Mouse (Mus musculus): ENCODE data around the gene Ear2.
"Not testable (repeated sequence)": the region's sequence is repeated elsewhere in the genome, so short reads cannot be mapped to it uniquely, and the experiment has no call there.

Ear2 gene

GRCm38 (mm10) chr14:44102354-44102753 lies at the start of gene Ear2:
TSS of gene Ear2 (plus strand) at chr14:44102654.
- not testable (repeated sequence) for DNase-seq (ENCODE audit: low spot score in 2 of 2)

- peak in 1 of 2 experiments; percentile 1 for DNase-seq (ENCODE audit: low spot score in 2 of 2)
Measured at GRCm38 (mm10) chr14:44067879-44068278, 34.6 kb upstream of the Ear2 start.

- DNase-seq (ENCODE audit: low spot score in 2 of 2) = not testable (repeated sequence)
Measured at GRCm38 (mm10) chr14:44070595-44070994, 31.9 kb upstream of the Ear2 start.

- peak in 1 of 2 experiments; percentile 15 for DNase-seq (ENCODE audit: low spot score in 2 of 2)
Measured at GRCm38 (mm10) chr14:44077785-44078341, 24.6 kb upstream of the Ear2 start.

GRCm38 (mm10) chr14:44086588-44086987 lies 15.9 kb upstream of the Ear2 start:
- not testable (repeated sequence) for DNase-seq (ENCODE audit: low spot score in 2 of 2)

- DNase-seq (ENCODE audit: low spot score in 2 of 2) = not testable (repeated sequence)
Measured at GRCm38 (mm10) chr14:44087535-44087934, 14.9 kb upstream of the Ear2 start.

GRCm38 (mm10) chr14:44091524-44091923 lies 10.9 kb upstream of the Ear2 start:
- not testable (repeated sequence) for DNase-seq (ENCODE audit: low spot score in 2 of 2)

- DNase-seq (ENCODE audit: low spot score in 2 of 2) = not testable (repeated sequence)
Measured at GRCm38 (mm10) chr14:44094445-44094844, 8.0 kb upstream of the Ear2 start.

- DNase-seq (ENCODE audit: low spot score in 2 of 2) = not testable (repeated sequence)
Measured at GRCm38 (mm10) chr14:44100030-44100429, 2.4 kb upstream of the Ear2 start.

- peak in 1 of 2 experiments; percentile 8 for DNase-seq (ENCODE audit: low spot score in 2 of 2)
Measured at GRCm38 (mm10) chr14:44110981-44111380, 8.5 kb downstream of the Ear2 start.

GRCm38 (mm10) chr14:44123551-44123950 lies 21.1 kb downstream of the Ear2 start, which contains the start of gene Gm3327:
TSS of gene Gm3327 (plus strand) at chr14:44123851.
- not testable (repeated sequence) for DNase-seq (ENCODE audit: low spot score in 2 of 2)
